Mouse (Mus musculus): ENCODE measurements around the gene Slc7a6. TPM values are rescaled to one million over a fixed set of nuclear protein-coding genes. Genes with fewer than 3 reads are reported as not detected.

The Slc7a6 gene
- polyA plus RNA-seq (2012; rRNA removed), result 50.0 and 55.4 TPM in 2 replicates

GRCm38 (mm10) chr8:106168356-106169016, at the start of gene Slc7a6:
Slc7a6 (plus strand) TSS chr8:106168857.

GRCm38 (mm10) chr8:106136156-106137130, 32.2 kb upstream of the Slc7a6 start, which contains the start of gene Esrp2:
Esrp2 (minus strand) TSS chr8:106136974.

GRCm38 (mm10) chr8:106149801-106150652, 18.6 kb upstream of the Slc7a6 start, which contains the start of gene Pla2g15:
Pla2g15 (plus strand) TSS chr8:106150399.

GRCm38 (mm10) chr8:106210821-106211345, 42.2 kb downstream of the Slc7a6 start, which contains the start of the genes Slc7a6os and Prmt7:
Slc7a6os (minus strand) TSS chr8:106210935.
Prmt7 (plus strand) TSS chr8:106210936.

Other genes with a start within 250 kb of the Slc7a6 start
- 6.8 and 7.4 TPM in 2 replicates for gene Ctrl, start 235.0 kb upstream of the Slc7a6 start, polyA plus RNA-seq (2012; rRNA removed)
- gene Psmb10, start 230.4 kb upstream of the Slc7a6 start, polyA plus RNA-seq (2012; rRNA removed), result 47.3 and 56.2 TPM in 2 replicates
- gene Lcat, start 225.5 kb upstream of the Slc7a6 start, polyA plus RNA-seq (2012; rRNA removed), result 2.5 and 4.5 TPM in 2 replicates
- 15.2 and 30.7 TPM in 2 replicates for gene Slc12a4, start 202.8 kb upstream of the Slc7a6 start, polyA plus RNA-seq (2012; rRNA removed)
- not detected in 2 replicates for gene Dpep3, start 189.4 kb upstream of the Slc7a6 start, polyA plus RNA-seq (2012; rRNA removed)
- 21.1 and 25.0 TPM in 2 replicates for gene Dus2, start 177.5 kb upstream of the Slc7a6 start, polyA plus RNA-seq (2012; rRNA removed)
- gene Dpep2nb, start 162.9 kb upstream of the Slc7a6 start, polyA plus RNA-seq (2012; rRNA removed), result not detected in 2 replicates
- gene Ddx28, start 157.0 kb upstream of the Slc7a6 start, polyA plus RNA-seq (2012; rRNA removed), result 13.3 and 13.7 TPM in 2 replicates
- gene Nfatc3, start 110.0 kb upstream of the Slc7a6 start, polyA plus RNA-seq (2012; rRNA removed), result 11.4 and 13.4 TPM in 2 replicates
- 0.27 and 4.7 TPM in 2 replicates for gene Esrp2, start 31.9 kb upstream of the Slc7a6 start, polyA plus RNA-seq (2012; rRNA removed)
- 12.7 and 15.6 TPM in 2 replicates for gene Pla2g15, start 18.5 kb upstream of the Slc7a6 start, polyA plus RNA-seq (2012; rRNA removed)
- 48.8 and 51.3 TPM in 2 replicates for gene Slc7a6os, start 42.1 kb downstream of the Slc7a6 start, polyA plus RNA-seq (2012; rRNA removed)
- 37.7 and 42.5 TPM in 2 replicates for gene Prmt7, start 42.1 kb downstream of the Slc7a6 start, polyA plus RNA-seq (2012; rRNA removed)
- 29.5 and 31.8 TPM in 2 replicates for gene Smpd3, start 169.1 kb downstream of the Slc7a6 start, polyA plus RNA-seq (2012; rRNA removed)
- gene Zfp90, start 246.5 kb downstream of the Slc7a6 start, polyA plus RNA-seq (2012; rRNA removed), result 33.6 and 35.8 TPM in 2 replicates

Measured in central nervous system, embryonic 14 days (tissue).